Mouse (Mus musculus) ES-E14 (cell line): ENCODE data around the gene Neurod6. TPM values are rescaled to one million over a fixed set of nuclear protein-coding genes. Genes with fewer than 3 reads are reported as not detected.

Source experiments
- DNase-seq: peaks from one replicate; pipeline ENCODE4 v3.0.0-alpha.2; 2013; ENCODE audit warnings: low read depth, low spot score
- H3K27ac ChIP-seq: 2 replicates; pipeline ENCODE4 v1.5.1; 2012; ENCODE audit warnings: low read depth, mild to moderate bottlenecking, low read length, moderate library complexity, mixed read lengths; ENCODE audit not compliant: poor library complexity, insufficient read depth, severe bottlenecking
- H3K36me3 ChIP-seq: 2 replicates; pipeline ENCODE4 v1.6.1; 2012; ENCODE audit warnings: mild to moderate bottlenecking, low read length, moderate library complexity, mixed read lengths; ENCODE audit not compliant: control insufficient read depth, poor library complexity, insufficient read depth, severe bottlenecking
- H3K4me1 ChIP-seq, 2 experiments: fragments of 150-350 bp in 1 of 2; sonication (generic) in 1 of 2; 2 replicates each; pipeline ENCODE4 v1.6.1; 2012; ENCODE audit warnings: low read length in 2 of 2, mild to moderate bottlenecking in 1 of 2, mixed read lengths in 1 of 2; ENCODE audit not compliant: control insufficient read depth in 2 of 2, insufficient read depth in 2 of 2, poor library complexity in 1 of 2
- H3K4me3 ChIP-seq, 2 experiments: fragments of 150-350 bp in 1 of 2; sonication (generic) in 1 of 2; 2 replicates each; pipeline ENCODE4 v1.5.1; 2012; ENCODE audit warnings: low read length in 2 of 2, low read depth in 1 of 2, mild to moderate bottlenecking in 1 of 2, mixed read lengths in 1 of 2; ENCODE audit not compliant: insufficient read depth in 1 of 2, poor library complexity in 1 of 2, severe bottlenecking in 1 of 2
- H3K9ac ChIP-seq: 2 replicates; pipeline ENCODE4 v1.6.1; 2012; ENCODE audit warnings: low read depth, mild to moderate bottlenecking, low read length, mixed read lengths; ENCODE audit not compliant: poor library complexity, insufficient read depth, severe bottlenecking
- H3K9me3 ChIP-seq: fragments of 150-350 bp; sonication (generic); 2 replicates; pipeline ENCODE4 v1.6.1; 2012; ENCODE audit warnings: low read depth, mild to moderate bottlenecking, low read length; ENCODE audit not compliant: control insufficient read depth, insufficient read depth
- CHD2 ChIP-seq: IDR thresholded peaks from 2 replicates; pipeline ENCODE4 v1.6.1; 2014; ENCODE audit warnings: mild to moderate bottlenecking, low read depth, low read length, inconsistent platforms
- HCFC1 ChIP-seq: IDR thresholded peaks from 2 replicates; pipeline ENCODE4 v1.6.1; 2012; ENCODE audit warnings: low read length, inconsistent platforms, borderline replicate concordance; ENCODE audit not compliant: insufficient read depth
- MAFK ChIP-seq: IDR thresholded peaks from 2 replicates; pipeline ENCODE4 v1.6.1; 2014; ENCODE audit warnings: mild to moderate bottlenecking, low read depth, low read length, inconsistent platforms; ENCODE audit not compliant: insufficient read depth
- ZC3H11A ChIP-seq: IDR thresholded peaks from 2 replicates; pipeline ENCODE4 v1.6.1; 2012; ENCODE audit warnings: low read depth, mild to moderate bottlenecking, inconsistent platforms, low read length, borderline replicate concordance
- ZNF384 ChIP-seq: IDR thresholded peaks from 2 replicates; pipeline ENCODE4 v1.6.1; 2012; ENCODE audit warnings: low read depth, low read length, inconsistent platforms
- in situ Hi-C, 2 experiments: fragments of 600-800 bp; cut with MboI; formaldehyde crosslinking; loops; one replicate each; pipeline ENCODE4 v1.15.1; 2025; ENCODE audit warnings: low sequenced_read_pairs in 2 of 2, inconsistent platforms in 1 of 2; ENCODE audit not compliant: unreplicated experiment in 2 of 2
- total RNA-seq: library from RNA; depleted of rRNA; stranded (reverse); fragments of 300-350 nt; gene quantifications from 2 replicates; pipeline ENCODE4 v1.2.3, GENCODE M21; 2012; rRNA removed

Gene Neurod6
- total RNA-seq, 1 experiment, result not detected

DNA sequence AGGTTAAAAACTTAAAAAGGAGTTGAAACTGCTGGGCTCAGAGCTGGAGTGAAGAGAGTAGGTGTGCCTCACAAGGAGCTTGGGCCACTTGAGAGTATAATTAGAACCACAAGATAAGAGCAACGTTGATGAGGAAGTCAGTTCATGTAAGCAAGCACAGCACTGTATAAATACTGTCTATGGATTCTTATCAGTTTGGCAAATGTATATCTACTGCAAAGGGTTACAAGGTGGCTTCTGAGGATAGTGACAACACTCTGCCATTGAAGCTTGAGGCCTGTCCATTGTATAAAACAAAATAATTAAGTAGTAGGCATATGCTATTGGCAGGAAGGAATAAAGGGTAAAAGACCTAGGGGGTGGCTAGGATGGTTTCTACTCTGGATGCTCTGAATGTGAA is 46.4 kb downstream of the Neurod6 start:
- Histone ChIP-seq H3K4me1 (no peaks in the 10 kb centered on the region), H3K36me3 (no peaks in the 10 kb centered on the region), H3K9me3 (no peaks in the 10 kb centered on the region), H3K9ac (no peak overlapping the region), H3K4me3 (no peak overlapping the region), H3K27ac (no peak overlapping the region)
- in situ Hi-C loops, result no loop called here
- TF ChIP-seq MAFK (no peak), ZNF384 (no peak), CHD2 (no peak), HCFC1 (no peak), ZC3H11A (no peak)
- DNase-seq, result no peak

Other genes starting within 250 kb of the Neurod6 start
- 2.0 and 5.3 TPM in 2 replicates for gene Adcyap1r1, start 229.3 kb downstream of the Neurod6 start, total RNA-seq
- gene Itprid1, start 155.6 kb upstream of the Neurod6 start, total RNA-seq, result 0.11 TPM in 1 of 2 replicates, not detected in the other